Mouse (Mus musculus) forebrain, embryonic 11.5 days (tissue): ENCODE measurements around the gene Cyp27a1. TPM values are rescaled to one million over a fixed set of nuclear protein-coding genes. Genes with fewer than 3 reads are reported as not detected.

Experiments used
- ATAC-seq: fragments of 200-750 bp; cut with Nextera tagmentation; replicated peaks from 2 replicates; pipeline ENCODE4 v1.8.0; 2017; ENCODE audit warnings: moderate TSS enrichment; ENCODE audit not compliant: low FRiP score
- DNase-seq: peaks from one replicate; pipeline ENCODE4 v3.0.0-alpha.2; 2017; ENCODE audit warnings: low spot score
- H3K27ac ChIP-seq: fragments of 300-500 bp; sonication (generic); 2 replicates; pipeline ENCODE4 v1.5.1; 2014; ENCODE audit warnings: low read depth, low read length
- H3K27me3 ChIP-seq: fragments of 300-500 bp; sonication (generic); 2 replicates; pipeline ENCODE4 v1.6.1; 2014; ENCODE audit warnings: mild to moderate bottlenecking, low read length, mixed read lengths; ENCODE audit not compliant: control insufficient read depth, insufficient read depth
- H3K36me3 ChIP-seq: fragments of 300-500 bp; sonication (generic); 2 replicates; pipeline ENCODE4 v1.6.1; 2014; ENCODE audit warnings: mild to moderate bottlenecking, low read length, moderate library complexity, mixed read lengths; ENCODE audit not compliant: control insufficient read depth, insufficient read depth
- H3K4me1 ChIP-seq: fragments of 300-500 bp; sonication (generic); replicated peaks from 2 replicates; pipeline ENCODE4 v1.6.1; 2014; ENCODE audit warnings: low read length, mixed read lengths; ENCODE audit not compliant: control insufficient read depth, insufficient read depth
- H3K4me2 ChIP-seq: fragments of 300-500 bp; sonication (generic); 2 replicates; pipeline ENCODE4 v1.6.1; 2014; ENCODE audit warnings: low read depth, mild to moderate bottlenecking, low read length, moderate library complexity, mixed read lengths; ENCODE audit not compliant: severe bottlenecking
- H3K4me3 ChIP-seq: fragments of 300-500 bp; sonication (generic); 2 replicates; pipeline ENCODE4 v1.5.1; 2014; ENCODE audit warnings: low read depth, low read length
- H3K9ac ChIP-seq: fragments of 300-500 bp; sonication (generic); 2 replicates; pipeline ENCODE4 v1.6.1; 2014; ENCODE audit warnings: low read length
- H3K9me3 ChIP-seq: fragments of 300-500 bp; sonication (generic); 2 replicates; pipeline ENCODE4 v1.6.1; 2016; ENCODE audit warnings: low read length, mixed read lengths; ENCODE audit not compliant: control insufficient read depth
- WGBS: fragments of 180-500 bp; shearing (Covaris S2); extraction: QIAGEN DNeasy Blood & Tissue Kit; methylation state at CpG from one replicate; pipeline ENCODE4 v1.1.7; 2014; 5-methylcytosine and 5-hydroxymethylcytosine counted together
- polyA plus RNA-seq: library from polyadenylated mRNA; unstranded; fragments of >200 nt; fragmentation: Nextera tagmentation; extraction: Ambion mirVana; gene quantifications from 2 replicates; pipeline ENCODE4 v1.2.1, GENCODE M21; 2014

The Cyp27a1 gene
- polyA plus RNA-seq, 1 experiment from 2014 or later: 6.7 TPM

DNA sequence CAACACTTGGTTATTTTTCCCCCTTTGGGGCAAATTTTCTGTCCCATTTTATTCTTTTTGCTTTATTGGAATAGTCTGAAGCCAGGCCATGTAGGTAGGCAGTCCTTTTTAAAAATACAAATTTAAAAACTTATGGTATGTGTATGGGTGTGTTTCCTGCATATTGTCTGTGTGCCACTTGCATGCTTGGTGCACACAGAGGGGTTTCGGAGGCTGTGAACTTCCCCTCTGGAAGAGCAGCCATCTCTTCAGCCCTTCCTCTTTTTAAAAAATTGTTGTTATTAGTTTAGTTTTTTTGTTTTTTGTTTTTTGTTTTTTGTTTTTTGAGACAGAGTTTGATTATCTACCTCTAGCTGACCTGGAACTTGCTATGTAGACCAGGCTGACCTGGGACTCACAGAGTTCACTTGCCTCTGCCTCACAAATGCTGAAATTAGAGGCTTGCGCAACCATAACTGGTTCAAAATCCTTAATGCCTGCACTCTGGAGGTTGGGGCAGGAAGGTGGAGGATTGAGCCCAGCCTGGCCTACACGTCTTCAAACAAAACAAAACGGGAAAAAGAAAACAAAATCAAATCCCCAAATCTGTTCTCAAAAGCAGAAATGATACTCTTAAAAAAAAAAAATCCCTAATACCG is 794 bp upstream of the Cyp27a1 start:
- Histone ChIP-seq H3K4me1 (no peaks in the 10 kb centered on the region; the same call in 1 of the 2 replicates), H3K36me3 (no peaks in the 10 kb centered on the region), H3K4me2 (peak overlapping the region; percentile 94), H3K9ac (peak overlapping the region; percentile 69; the same call in 1 of the 2 replicates), H3K4me3 (peak overlapping the region; percentile 46), H3K9me3 (no peaks in the 10 kb centered on the region), H3K27ac (no peak overlapping the region), H3K27me3 (no peaks in the 10 kb centered on the region)
- no peak for DNase-seq
- WGBS: 40% methylated on average over 5 of the region's 5 CpGs
- no peak for ATAC-seq

DNA sequence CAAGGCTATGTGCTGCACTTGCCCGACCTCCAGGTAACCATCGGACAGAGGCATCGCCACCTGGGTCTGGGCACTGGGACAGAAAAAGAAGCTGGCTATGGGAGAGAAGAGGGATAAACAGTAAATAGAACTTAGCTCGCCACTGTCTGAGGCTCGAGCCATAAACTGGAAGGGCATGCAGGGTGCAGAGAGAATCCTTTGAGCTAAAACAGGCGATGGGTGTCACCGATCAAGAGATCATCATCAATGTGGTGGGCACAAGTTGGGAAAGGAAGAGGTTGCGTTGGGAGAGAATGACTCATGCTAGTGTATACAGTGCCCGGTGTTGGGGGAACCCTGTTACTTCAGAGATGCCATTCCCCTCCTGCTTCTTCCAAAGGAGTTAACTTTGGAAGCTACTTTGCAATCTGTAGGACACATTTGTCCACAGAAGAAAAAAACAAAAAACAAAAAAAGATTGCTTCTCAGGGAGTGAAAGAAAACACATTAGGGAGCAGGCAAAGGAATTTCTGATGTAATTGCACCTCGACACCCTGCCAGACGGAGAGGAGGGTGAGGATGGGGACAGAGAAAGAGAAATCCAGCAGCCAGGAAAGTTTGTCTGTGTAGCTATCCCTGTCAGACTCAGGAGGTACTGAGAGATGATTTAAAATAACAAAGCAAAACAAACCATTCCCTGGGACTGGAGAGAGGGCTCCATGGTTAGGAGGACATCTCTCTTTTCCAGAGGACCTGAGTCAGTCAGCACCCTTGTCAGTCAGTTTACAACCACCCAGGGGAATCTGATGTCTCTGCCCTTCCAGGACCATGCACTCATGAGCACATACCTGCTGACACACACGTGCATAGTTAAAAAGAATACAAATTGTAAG is 721 bp downstream of the Cyp27a1 start:
- DNase-seq: no peak
- WGBS: 36% methylated on average over 12 of the region's 12 CpGs
- no peaks in the 10 kb centered on the region; the same call in 1 of the 2 replicates for H3K4me1 ChIP-seq
- no peak for ATAC-seq
- no peak overlapping the region for H3K27ac ChIP-seq
- peak overlapping the region; percentile 69 for H3K9ac ChIP-seq
- no peaks in the 10 kb centered on the region for H3K9me3 ChIP-seq
- H3K27me3 ChIP-seq: no peaks in the 10 kb centered on the region
- no peaks in the 10 kb centered on the region for H3K36me3 ChIP-seq
- H3K4me3 ChIP-seq: peak overlapping the region; percentile 46
- peak overlapping the region; percentile 94 for H3K4me2 ChIP-seq

DNA sequence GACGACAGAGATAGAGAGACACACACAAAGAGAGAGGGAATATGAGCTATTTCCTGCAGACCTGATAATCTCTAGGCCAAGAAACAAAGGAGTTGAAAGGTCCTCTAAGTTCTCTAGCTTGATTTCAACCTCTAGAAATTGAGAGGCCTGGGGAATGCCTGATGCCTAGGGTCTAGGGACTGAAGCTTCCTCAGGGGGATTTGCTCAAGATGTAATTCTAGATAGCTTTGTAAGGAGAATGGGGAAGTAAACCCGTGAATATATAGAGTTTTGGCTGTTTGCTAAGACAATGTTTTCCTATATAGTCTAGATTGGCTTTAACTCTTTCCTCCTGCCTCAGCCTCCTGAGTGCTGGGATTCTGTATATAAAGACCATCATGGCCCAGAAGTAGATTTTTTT is 1.6 kb downstream of the Cyp27a1 start:
- WGBS: 55% methylated on average over 2 of the region's 2 CpGs
- ATAC-seq (no peak), DNase-seq (no peak)
- Histone ChIP-seq H3K4me2 (no peak overlapping the region), H3K9me3 (no peaks in the 10 kb centered on the region), H3K27ac (no peak overlapping the region), H3K9ac (no peak overlapping the region), H3K4me3 (no peak overlapping the region), H3K4me1 (no peaks in the 10 kb centered on the region; the same call in 1 of the 2 replicates), H3K36me3 (no peaks in the 10 kb centered on the region), H3K27me3 (no peaks in the 10 kb centered on the region)

DNA sequence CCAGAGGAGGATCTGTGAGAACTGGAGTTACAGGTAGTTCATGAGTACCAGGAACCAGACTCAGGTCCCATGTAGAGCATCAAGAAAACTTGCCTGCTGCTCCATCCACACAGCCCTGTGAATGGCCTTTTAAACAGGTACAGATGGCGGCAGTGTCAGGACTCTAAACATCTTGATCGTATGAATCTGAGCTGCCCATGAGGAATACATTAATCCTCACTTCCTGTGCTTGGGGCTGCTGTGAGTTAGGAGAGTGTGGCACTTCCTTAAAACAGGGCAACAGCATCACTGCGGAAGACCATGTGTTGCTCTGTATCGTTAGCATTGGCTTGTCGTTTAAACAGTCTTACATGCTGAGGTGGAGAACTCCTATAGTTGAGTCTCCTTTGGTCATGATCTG is 2.1 kb downstream of the Cyp27a1 start:
- ATAC-seq (no peak), DNase-seq (no peak)
- Histone ChIP-seq H3K36me3 (no peaks in the 10 kb centered on the region), H3K27me3 (no peaks in the 10 kb centered on the region), H3K9me3 (no peaks in the 10 kb centered on the region), H3K27ac (no peak overlapping the region), H3K4me1 (no peaks in the 10 kb centered on the region; the same call in 1 of the 2 replicates), H3K4me2 (no peak overlapping the region), H3K4me3 (no peak overlapping the region), H3K9ac (no peak overlapping the region)
- WGBS: 79% methylated on average over 5 of the region's 5 CpGs

DNA sequence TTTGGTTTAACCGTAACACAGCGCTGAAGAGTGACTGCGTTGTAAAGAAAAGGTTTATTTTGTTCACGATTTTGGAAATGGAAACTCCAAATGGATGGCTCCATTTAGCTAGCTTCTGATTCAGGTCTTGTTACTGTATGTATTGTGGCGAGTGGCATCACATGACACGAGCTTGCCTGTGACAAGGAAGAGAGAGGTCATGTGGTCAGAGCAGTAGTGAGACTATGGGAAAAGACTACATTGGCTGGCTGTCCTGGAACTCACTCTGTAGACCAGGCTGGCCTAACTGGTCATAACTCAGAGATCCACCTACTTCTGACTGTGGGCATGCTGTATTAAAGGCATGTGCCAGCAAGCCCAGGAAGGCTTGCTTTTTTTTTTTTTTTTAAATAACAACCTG is 2.5 kb downstream of the Cyp27a1 start:
- Histone ChIP-seq H3K4me3 (no peak overlapping the region), H3K9me3 (no peaks in the 10 kb centered on the region), H3K27me3 (no peaks in the 10 kb centered on the region), H3K36me3 (no peaks in the 10 kb centered on the region), H3K9ac (no peak overlapping the region), H3K4me2 (no peak overlapping the region), H3K4me1 (no peaks in the 10 kb centered on the region; the same call in 1 of the 2 replicates), H3K27ac (no peak overlapping the region)
- ATAC-seq (no peak), DNase-seq (no peak)
- WGBS: 86% methylated on average over 6 of the region's 6 CpGs

DNA sequence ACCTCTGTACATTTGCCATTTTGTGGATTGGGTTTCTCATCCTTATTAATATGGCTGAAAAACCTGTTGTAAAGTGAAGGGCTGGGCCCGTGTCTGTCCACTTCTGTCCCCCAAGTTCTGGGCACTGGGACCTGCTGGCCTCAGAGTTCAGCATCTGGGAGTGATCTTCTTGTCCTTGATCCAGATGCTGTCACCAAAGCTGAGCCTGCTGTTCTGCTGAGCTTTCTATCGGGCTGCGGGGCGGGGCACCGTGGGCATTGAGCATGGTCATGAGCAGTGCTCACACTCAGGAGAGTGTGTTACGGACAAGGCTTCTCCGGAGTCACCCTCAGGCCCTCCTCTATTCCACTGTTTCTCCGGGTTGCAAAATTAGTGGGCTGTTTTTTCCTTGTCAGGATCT is 4.7 kb downstream of the Cyp27a1 start:
- ATAC-seq (no peak), DNase-seq (no peak)
- H3K4me3 ChIP-seq: no peak overlapping the region
- H3K4me2 ChIP-seq: no peak overlapping the region
- H3K4me1 ChIP-seq: no peaks in the 10 kb centered on the region; the same call in 1 of the 2 replicates
- H3K9ac ChIP-seq: no peak overlapping the region
- H3K36me3 ChIP-seq: no peaks in the 10 kb centered on the region
- H3K27ac ChIP-seq: no peak overlapping the region
- 82% methylated on average over 8 of the region's 8 CpGs for WGBS
- no peaks in the 10 kb centered on the region for H3K9me3 ChIP-seq
- no peaks in the 10 kb centered on the region for H3K27me3 ChIP-seq

DNA sequence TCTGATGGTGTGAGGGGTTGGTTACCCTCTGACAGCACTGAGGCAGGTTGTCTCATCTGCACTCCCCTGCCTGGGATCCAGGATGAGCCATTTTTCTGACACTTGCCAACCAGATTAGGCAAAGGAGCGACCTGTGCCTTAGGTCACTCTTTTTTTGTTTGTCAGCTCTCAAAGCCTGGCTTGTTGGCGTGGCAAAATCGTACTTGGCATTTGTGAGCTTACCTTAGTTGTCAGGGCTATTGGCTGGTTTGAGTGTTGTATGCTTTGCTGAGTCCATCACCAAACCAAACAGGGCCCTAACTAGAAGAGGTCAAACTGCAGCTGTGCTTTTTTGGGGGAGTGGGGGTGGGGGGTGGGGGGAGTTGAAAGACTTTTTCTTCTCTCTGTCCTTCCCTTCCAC is 5.9 kb downstream of the Cyp27a1 start:
- Histone ChIP-seq H3K27ac (no peak overlapping the region), H3K9me3 (no peaks in the 10 kb centered on the region), H3K36me3 (no peaks in the 10 kb centered on the region), H3K27me3 (no peaks in the 10 kb centered on the region), H3K9ac (no peak overlapping the region), H3K4me2 (no peak overlapping the region), H3K4me3 (no peak overlapping the region), H3K4me1 (no peaks in the 10 kb centered on the region; the same call in 1 of the 2 replicates)
- WGBS: 80% methylated on average over 3 of the region's 3 CpGs
- no peak for DNase-seq
- ATAC-seq: no peak

DNA sequence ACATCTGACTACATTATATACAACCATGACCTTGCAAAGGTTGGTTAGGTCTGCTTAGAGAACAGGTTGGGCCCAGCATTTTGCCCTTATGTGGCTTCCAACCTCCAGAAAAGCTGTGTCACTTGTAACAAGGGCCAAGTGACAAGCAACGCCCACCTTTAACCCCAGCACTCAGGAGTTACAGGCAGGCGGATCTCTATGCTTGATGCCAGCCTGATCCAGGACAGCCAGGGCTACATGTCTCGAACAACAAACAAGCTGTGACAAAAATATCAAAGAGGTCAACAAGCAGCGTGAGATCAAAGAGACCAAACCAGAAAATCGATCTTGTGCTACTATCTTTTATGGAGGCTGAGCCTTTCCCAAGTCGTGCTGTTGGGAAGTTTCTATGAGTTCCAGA is 8.3 kb downstream of the Cyp27a1 start:
- no peak overlapping the region for H3K4me2 ChIP-seq
- H3K27ac ChIP-seq: no peak overlapping the region
- DNase-seq (no peak), ATAC-seq (no peak)
- H3K27me3 ChIP-seq: no peaks in the 10 kb centered on the region
- H3K4me1 ChIP-seq: no peaks in the 10 kb centered on the region
- H3K9ac ChIP-seq: no peak overlapping the region
- no peaks in the 10 kb centered on the region for H3K9me3 ChIP-seq
- WGBS: 72% methylated on average over 6 of the region's 6 CpGs
- H3K36me3 ChIP-seq: no peaks in the 10 kb centered on the region
- no peak overlapping the region for H3K4me3 ChIP-seq
